Mouse (Mus musculus) ZHBTc4 (cell line): Measurements from ENCODE around the gene Sntg2.

Source experiments
- DNase-seq: peaks from one replicate; pipeline ENCODE4 v3.0.0-alpha.2; 2011; ENCODE audit warnings: low read depth, low spot score

The Sntg2 gene

GRCm38 (mm10) chr12:30283741-30284140, 89.4 kb downstream of the Sntg2 start:
- no peak for DNase-seq

GRCm38 (mm10) chr12:30272242-30272985, 100.8 kb downstream of the Sntg2 start:
- no peak for DNase-seq

- no peak for DNase-seq
Measured at GRCm38 (mm10) chr12:30264206-30264605, 109.0 kb downstream of the Sntg2 start.

- DNase-seq: no peak
Measured at GRCm38 (mm10) chr12:30261187-30261586, 112.0 kb downstream of the Sntg2 start.

- DNase-seq: no peak
Measured at GRCm38 (mm10) chr12:30258641-30259040, 114.5 kb downstream of the Sntg2 start.

- no peak for DNase-seq
Measured at GRCm38 (mm10) chr12:30257664-30258063, 115.5 kb downstream of the Sntg2 start.

- no peak for DNase-seq
Measured at GRCm38 (mm10) chr12:30256207-30256606, 117.0 kb downstream of the Sntg2 start.

- DNase-seq: peak; percentile 13
Measured at GRCm38 (mm10) chr12:30254581-30254980, 118.6 kb downstream of the Sntg2 start.

GRCm38 (mm10) chr12:30252381-30252780, 120.8 kb downstream of the Sntg2 start:
- DNase-seq: no peak

- DNase-seq: no peak
Measured at GRCm38 (mm10) chr12:30251283-30251829, 121.8 kb downstream of the Sntg2 start.

GRCm38 (mm10) chr12:30249068-30249467, 124.1 kb downstream of the Sntg2 start:
- no peak for DNase-seq

- DNase-seq: no peak
Measured at GRCm38 (mm10) chr12:30246286-30246945, 126.8 kb downstream of the Sntg2 start.

GRCm38 (mm10) chr12:30244194-30244593, 129.0 kb downstream of the Sntg2 start:
- DNase-seq: no peak

- no peak for DNase-seq
Measured at GRCm38 (mm10) chr12:30240891-30241290, 132.3 kb downstream of the Sntg2 start.

- DNase-seq: no peak
Measured at GRCm38 (mm10) chr12:30234940-30235339, 138.2 kb downstream of the Sntg2 start.

- DNase-seq: no peak
Measured at GRCm38 (mm10) chr12:30228004-30228403, 145.2 kb downstream of the Sntg2 start.

GRCm38 (mm10) chr12:30226247-30226646, 146.9 kb downstream of the Sntg2 start:
- DNase-seq: no peak

- no peak for DNase-seq
Measured at GRCm38 (mm10) chr12:30216762-30217441, 156.3 kb downstream of the Sntg2 start.

GRCm38 (mm10) chr12:30214761-30215160, 158.4 kb downstream of the Sntg2 start:
- DNase-seq: no peak

- no peak for DNase-seq
Measured at GRCm38 (mm10) chr12:30210388-30210787, 162.8 kb downstream of the Sntg2 start.

- DNase-seq: no peak
Measured at GRCm38 (mm10) chr12:30208527-30208926, 164.6 kb downstream of the Sntg2 start.

- DNase-seq: no peak
Measured at GRCm38 (mm10) chr12:30208087-30208486, 165.1 kb downstream of the Sntg2 start.
